Mouse (Mus musculus): ENCODE data around the gene Ube2v1. TPM values are rescaled to one million over a fixed set of nuclear protein-coding genes. Genes with fewer than 3 reads are reported as not detected.
A peak's percentile ranks its signal among the peaks of the same experiment; 100 is the strongest.
"Not testable (repeated sequence)": the region's sequence is repeated elsewhere in the genome, so short reads cannot be mapped to it uniquely, and the experiment has no call there.

Ube2v1 gene
- polyA plus RNA-seq, 1 experiment from 2014 or later: 298 TPM

GRCm38 (mm10) chr2:167649290-167650032 is 17.6 kb upstream of the Ube2v1 start:
- no peak overlapping the region for H3K4me2 ChIP-seq (replicated peaks)
- no peak overlapping the region for H3K4me3 ChIP-seq (replicated peaks)
- 90% methylated on average over 12 of the region's 12 CpGs for WGBS
- no peak overlapping the region for H3K27ac ChIP-seq
- ATAC-seq: no peak
- H3K9me3 ChIP-seq: no peaks in the 10 kb centered on the region
- H3K4me1 ChIP-seq (replicated peaks): no peaks in the 10 kb centered on the region
- H3K36me3 ChIP-seq: peaks cover 64% of the 10 kb centered on the region
- no peak overlapping the region for H3K9ac ChIP-seq (replicated peaks)
- H3K27me3 ChIP-seq: no peaks in the 10 kb centered on the region

GRCm38 (mm10) chr2:167646411-167646810 is 14.5 kb upstream of the Ube2v1 start:
- no peak overlapping the region for H3K9ac ChIP-seq (replicated peaks)
- no peak overlapping the region for H3K4me3 ChIP-seq (replicated peaks)
- no peak overlapping the region for H3K27ac ChIP-seq
- H3K27me3 ChIP-seq: no peaks in the 10 kb centered on the region
- ATAC-seq: no peak
- WGBS: 83% methylated on average over 4 of the region's 4 CpGs
- no peaks in the 10 kb centered on the region for H3K9me3 ChIP-seq
- H3K36me3 ChIP-seq: peaks cover 49% of the 10 kb centered on the region
- no peak overlapping the region for H3K4me2 ChIP-seq (replicated peaks)
- no peaks in the 10 kb centered on the region for H3K4me1 ChIP-seq (replicated peaks)

- H3K4me3 ChIP-seq (replicated peaks); ATAC-seq; H3K4me1 ChIP-seq (replicated peaks); H3K27me3 ChIP-seq; H3K9ac ChIP-seq (replicated peaks); H3K27ac ChIP-seq; H3K4me2 ChIP-seq (replicated peaks); H3K9me3 ChIP-seq: not testable (repeated sequence)
- WGBS: 88% methylated on average over 13 of the region's 13 CpGs
- peaks cover 39% of the 10 kb centered on the region for H3K36me3 ChIP-seq
Observed at GRCm38 (mm10) chr2:167643356-167644052, 11.6 kb upstream of the Ube2v1 start.

- no peak overlapping the region for H3K4me2 ChIP-seq (replicated peaks)
- H3K27ac ChIP-seq: no peak overlapping the region
- H3K4me1 ChIP-seq (replicated peaks): no peaks in the 10 kb centered on the region
- no peak for ATAC-seq
- H3K36me3 ChIP-seq: peaks cover 30% of the 10 kb centered on the region
- no peak overlapping the region for H3K9ac ChIP-seq (replicated peaks)
- 90% methylated on average over 6 of the region's 6 CpGs for WGBS
- H3K27me3 ChIP-seq: no peaks in the 10 kb centered on the region
- no peaks in the 10 kb centered on the region for H3K9me3 ChIP-seq
- H3K4me3 ChIP-seq (replicated peaks): no peak overlapping the region
Observed at GRCm38 (mm10) chr2:167642164-167642563, 10.3 kb upstream of the Ube2v1 start.

GRCm38 (mm10) chr2:167641337-167641736 is 9.4 kb upstream of the Ube2v1 start:
- no peak overlapping the region for H3K27ac ChIP-seq
- no peak overlapping the region for H3K4me2 ChIP-seq (replicated peaks)
- WGBS: 54% methylated on average over 8 of the region's 8 CpGs
- H3K9me3 ChIP-seq: no peaks in the 10 kb centered on the region
- H3K4me3 ChIP-seq (replicated peaks): no peak overlapping the region
- no peaks in the 10 kb centered on the region for H3K4me1 ChIP-seq (replicated peaks)
- no peaks in the 10 kb centered on the region for H3K27me3 ChIP-seq
- H3K36me3 ChIP-seq: peaks cover 28% of the 10 kb centered on the region
- no peak for ATAC-seq
- H3K9ac ChIP-seq (replicated peaks): no peak overlapping the region

GRCm38 (mm10) chr2:167640279-167640678 is 8.4 kb upstream of the Ube2v1 start:
- no peak for ATAC-seq
- H3K27ac ChIP-seq: no peak overlapping the region
- H3K4me2 ChIP-seq (replicated peaks): no peak overlapping the region
- peaks cover 19% of the 10 kb centered on the region for H3K36me3 ChIP-seq
- H3K9me3 ChIP-seq: no peaks in the 10 kb centered on the region
- no peak overlapping the region for H3K9ac ChIP-seq (replicated peaks)
- H3K27me3 ChIP-seq: no peaks in the 10 kb centered on the region
- no peak overlapping the region for H3K4me3 ChIP-seq (replicated peaks)
- 75% methylated on average over 3 of the region's 3 CpGs for WGBS
- no peaks in the 10 kb centered on the region for H3K4me1 ChIP-seq (replicated peaks)

- ATAC-seq: no peak
- Histone ChIP-seq H3K4me1 (replicated peaks) (peaks cover 32% of the 10 kb centered on the region), H3K27ac (no peak overlapping the region), H3K4me3 (replicated peaks) (peak overlapping the region; percentile 27), H3K9ac (replicated peaks) (no peak overlapping the region), H3K27me3 (no peaks in the 10 kb centered on the region), H3K4me2 (replicated peaks) (peak overlapping the region; percentile 49), H3K36me3 (no peaks in the 10 kb centered on the region), H3K9me3 (no peaks in the 10 kb centered on the region)
- 85% methylated on average over 7 of the region's 7 CpGs for WGBS
Observed at GRCm38 (mm10) chr2:167634865-167635512, 3.1 kb upstream of the Ube2v1 start.

- H3K4me2 ChIP-seq (replicated peaks): peak overlapping the region; percentile 49
- no peaks in the 10 kb centered on the region for H3K9me3 ChIP-seq
- H3K27me3 ChIP-seq: no peaks in the 10 kb centered on the region
- H3K27ac ChIP-seq: peak overlapping the region; percentile 49
- ATAC-seq: peak; percentile 62
- H3K4me1 ChIP-seq (replicated peaks): peaks cover 38% of the 10 kb centered on the region
- peak overlapping the region; percentile 27 for H3K4me3 ChIP-seq (replicated peaks)
- under 1% methylated on average over 15 of the region's 15 CpGs for WGBS
- H3K9ac ChIP-seq (replicated peaks): 0 out of 2 replicates have a peak overlapping the region, but pooled peaks have one; percentile 39
- H3K36me3 ChIP-seq: no peaks in the 10 kb centered on the region
Observed at GRCm38 (mm10) chr2:167634338-167634770, 2.5 kb upstream of the Ube2v1 start.

GRCm38 (mm10) chr2:167633537-167633872 is 1.6 kb upstream of the Ube2v1 start:
- Histone ChIP-seq H3K9ac (replicated peaks) (no peak overlapping the region), H3K36me3 (peaks cover 5% of the 10 kb centered on the region), H3K4me1 (replicated peaks) (peaks cover 47% of the 10 kb centered on the region), H3K4me2 (replicated peaks) (no peak overlapping the region), H3K27ac (no peak overlapping the region), H3K27me3 (no peaks in the 10 kb centered on the region), H3K9me3 (no peaks in the 10 kb centered on the region), H3K4me3 (replicated peaks) (no peak overlapping the region)
- ATAC-seq: no peak
- WGBS: 92% methylated on average over 6 of the region's 6 CpGs

GRCm38 (mm10) chr2:167632731-167633536 is 1.0 kb upstream of the Ube2v1 start:
- peaks cover 52% of the 10 kb centered on the region for H3K4me1 ChIP-seq (replicated peaks)

GRCm38 (mm10) chr2:167631181-167631590 is 709 bp downstream of the Ube2v1 start:
- peak; percentile 25 for ATAC-seq
- WGBS: under 1% methylated on average over 24 of the region's 31 CpGs
- Histone ChIP-seq H3K27ac (peak overlapping the region; percentile 90), H3K4me3 (replicated peaks) (peak overlapping the region; percentile 90), H3K4me1 (replicated peaks) (peaks cover 64% of the 10 kb centered on the region), H3K9ac (replicated peaks) (peak overlapping the region; percentile 93), H3K27me3 (no peaks in the 10 kb centered on the region), H3K36me3 (peaks cover 22% of the 10 kb centered on the region), H3K4me2 (replicated peaks) (peak overlapping the region; percentile 90), H3K9me3 (no peaks in the 10 kb centered on the region)

More at GRCm38 (mm10) chr2:167632731-167633536, 1.0 kb upstream of the Ube2v1 start:
- Histone ChIP-seq H3K27me3 (no peaks in the 10 kb centered on the region), H3K4me2 (replicated peaks) (peak overlapping the region; percentile 90), H3K9me3 (no peaks in the 10 kb centered on the region), H3K36me3 (peaks cover 10% of the 10 kb centered on the region), H3K9ac (replicated peaks) (peak overlapping the region; percentile 93; the same call in 1 of the 2 replicates), H3K27ac (no peak overlapping the region), H3K4me3 (replicated peaks) (peak overlapping the region; percentile 90)
- ATAC-seq: no peak
- 81% methylated on average over 12 of the region's 12 CpGs for WGBS

Measured in midbrain, embryonic 13.5 days (tissue).